Mouse (Mus musculus) heart, embryonic 13.5 days (tissue): ENCODE measurements at regions not wholly inside any gene's neighbourhood (a gene's known extent, or its start where the extent isn't known, plus 50 kb on each side); places are given as distances from the start of the nearest gene placed in this dataset.

ENCODE experiments used
- ATAC-seq: fragments of 200-750 bp; cut with Nextera tagmentation; 2 replicates; pipeline ENCODE4 v1.8.0; 2017; ENCODE audit warnings: moderate TSS enrichment; ENCODE audit not compliant: insufficient number of reproducible peaks, low FRiP score, low TSS enrichment; ENCODE audit errors: extremely low read depth
- H3K27ac ChIP-seq: fragments of 300-500 bp; sonication (generic); replicated peaks from 2 replicates; pipeline ENCODE4 v1.5.1; 2015; ENCODE audit warnings: moderate library complexity, mild to moderate bottlenecking, inconsistent platforms
- H3K27me3 ChIP-seq: fragments of 300-500 bp; sonication (generic); replicated peaks from 2 replicates; pipeline ENCODE4 v1.6.1; 2015; ENCODE audit warnings: mild to moderate bottlenecking, inconsistent platforms
- H3K36me3 ChIP-seq: fragments of 300-500 bp; sonication (generic); 2 replicates; pipeline ENCODE4 v1.6.1; 2015; ENCODE audit warnings: mild to moderate bottlenecking, inconsistent platforms
- H3K4me1 ChIP-seq: fragments of 300-500 bp; sonication (generic); 2 replicates; pipeline ENCODE4 v1.6.1; 2015; ENCODE audit warnings: inconsistent platforms
- H3K4me2 ChIP-seq: fragments of 300-500 bp; sonication (generic); 2 replicates; pipeline ENCODE4 v1.6.1; 2015; ENCODE audit warnings: inconsistent platforms, mild to moderate bottlenecking, moderate library complexity
- H3K4me3 ChIP-seq: fragments of 300-500 bp; sonication (generic); 2 replicates; pipeline ENCODE4 v1.5.1; 2015; ENCODE audit warnings: moderate library complexity, mild to moderate bottlenecking, inconsistent platforms
- H3K9ac ChIP-seq: fragments of 300-500 bp; sonication (generic); 2 replicates; pipeline ENCODE4 v1.6.1; 2015; ENCODE audit warnings: inconsistent platforms, mild to moderate bottlenecking, moderate library complexity
- H3K9me3 ChIP-seq: fragments of 300-500 bp; sonication (generic); 2 replicates; pipeline ENCODE4 v1.6.1; 2016; ENCODE audit warnings: inconsistent platforms
- WGBS: fragments of 180-500 bp; shearing (Covaris S2); methylation state at CpG from one replicate; pipeline ENCODE4 v1.1.7; 2015; ENCODE audit warnings: mixed read lengths; 5-methylcytosine and 5-hydroxymethylcytosine counted together

GRCm38 (mm10) chr8:127958351-127959044, 399.9 kb upstream of the Nrp1 start:
- Histone ChIP-seq H3K4me2 (no peak overlapping the region), H3K27me3 (no peaks in the 10 kb centered on the region), H3K4me3 (no peak overlapping the region), H3K9me3 (no peaks in the 10 kb centered on the region), H3K27ac (no peak overlapping the region), H3K4me1 (peaks cover 9% of the 10 kb centered on the region; the same call in 1 of the 2 replicates), H3K36me3 (no peaks in the 10 kb centered on the region), H3K9ac (no peak overlapping the region)
- ATAC-seq, result no peak
- WGBS, result 71% methylated on average over 12 of the region's 12 CpGs

- H3K9ac ChIP-seq, result no peak overlapping the region
- WGBS, result 50% methylated on average over 1 of the region's 1 CpGs
- no peak overlapping the region for H3K4me3 ChIP-seq
- H3K27ac ChIP-seq, result no peak overlapping the region
- H3K4me2 ChIP-seq, result no peak overlapping the region
- H3K27me3 ChIP-seq, result no peaks in the 10 kb centered on the region
- ATAC-seq, result no peak
- H3K9me3 ChIP-seq, result no peaks in the 10 kb centered on the region
- H3K36me3 ChIP-seq, result no peaks in the 10 kb centered on the region
- H3K4me1 ChIP-seq, result peaks cover 11% of the 10 kb centered on the region; the same call in 1 of the 2 replicates
Measured at GRCm38 (mm10) chr8:127962862-127963261, 395.5 kb upstream of the Nrp1 start.

DNA sequence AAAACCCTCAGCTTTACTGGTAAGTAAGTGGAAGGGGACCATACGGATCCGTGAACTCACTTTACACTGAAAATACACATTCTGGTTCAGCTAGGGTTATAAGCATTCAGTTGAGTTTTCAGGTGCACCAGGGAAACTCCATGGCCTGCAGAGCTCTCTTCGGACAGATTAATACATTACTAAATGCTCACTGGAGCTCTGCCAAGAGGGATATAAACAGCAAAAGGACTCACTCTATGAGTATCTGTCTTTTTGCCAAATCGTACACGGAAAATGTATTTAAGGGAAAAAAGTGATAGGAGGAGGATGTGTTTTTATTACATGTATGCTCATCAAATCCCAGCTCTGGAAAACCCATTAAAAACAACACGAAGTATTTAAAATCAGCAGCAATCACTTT, 394.8 kb upstream of the Nrp1 start:
- ATAC-seq, result no peak
- H3K4me1 ChIP-seq, result peaks cover 11% of the 10 kb centered on the region; the same call in 1 of the 2 replicates
- H3K27ac ChIP-seq, result no peak overlapping the region
- no peaks in the 10 kb centered on the region for H3K9me3 ChIP-seq
- H3K36me3 ChIP-seq, result no peaks in the 10 kb centered on the region
- 61% methylated on average over 6 of the region's 6 CpGs for WGBS
- H3K4me2 ChIP-seq, result no peak overlapping the region
- H3K27me3 ChIP-seq, result no peaks in the 10 kb centered on the region
- H3K9ac ChIP-seq, result no peak overlapping the region
- H3K4me3 ChIP-seq, result no peak overlapping the region

DNA sequence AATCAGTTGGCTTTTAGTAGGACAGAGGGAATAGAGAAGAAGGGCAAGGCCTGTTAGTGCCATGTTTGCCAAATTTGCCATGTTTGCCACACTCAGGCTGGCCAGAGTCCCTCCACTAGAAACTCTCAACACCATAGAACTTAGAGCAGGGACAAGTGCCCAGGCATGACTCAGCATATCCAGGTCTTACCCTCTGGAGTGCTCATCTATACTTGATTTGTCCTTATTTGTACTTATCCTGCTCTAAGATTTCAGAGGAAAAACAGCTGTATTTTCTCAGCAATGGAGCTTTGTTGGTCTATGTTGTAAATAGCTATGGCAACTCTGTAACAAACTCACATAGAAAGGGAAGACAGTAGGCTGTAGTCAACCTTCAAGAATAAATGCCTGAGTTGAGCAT, 393.6 kb upstream of the Nrp1 start:
- Histone ChIP-seq H3K27ac (no peak overlapping the region), H3K9ac (no peak overlapping the region), H3K4me3 (no peak overlapping the region), H3K36me3 (no peaks in the 10 kb centered on the region), H3K4me1 (peaks cover 8% of the 10 kb centered on the region; the same call in 1 of the 2 replicates), H3K9me3 (no peaks in the 10 kb centered on the region), H3K27me3 (no peaks in the 10 kb centered on the region), H3K4me2 (no peak overlapping the region)
- ATAC-seq, result no peak

- no peaks in the 10 kb centered on the region for H3K36me3 ChIP-seq
- no peaks in the 10 kb centered on the region for H3K27me3 ChIP-seq
- no peak for ATAC-seq
- H3K4me3 ChIP-seq, result no peak overlapping the region
- H3K4me1 ChIP-seq, result peaks cover 8% of the 10 kb centered on the region; the same call in 1 of the 2 replicates
- H3K9ac ChIP-seq, result no peak overlapping the region
- H3K27ac ChIP-seq, result no peak overlapping the region
- no peak overlapping the region for H3K4me2 ChIP-seq
- no peaks in the 10 kb centered on the region for H3K9me3 ChIP-seq
- 65% methylated on average over 2 of the region's 2 CpGs for WGBS
Measured at GRCm38 (mm10) chr8:127965341-127965740, 393.1 kb upstream of the Nrp1 start.

- Histone ChIP-seq H3K4me1 (peaks cover 6% of the 10 kb centered on the region; the same call in 1 of the 2 replicates), H3K4me2 (no peak overlapping the region), H3K4me3 (no peak overlapping the region), H3K27ac (no peak overlapping the region), H3K9ac (no peak overlapping the region), H3K36me3 (no peaks in the 10 kb centered on the region), H3K9me3 (no peaks in the 10 kb centered on the region), H3K27me3 (no peaks in the 10 kb centered on the region)
- 85% methylated on average over 2 of the region's 2 CpGs for WGBS
- ATAC-seq, result no peak
Measured at GRCm38 (mm10) chr8:127968026-127968425, 390.4 kb upstream of the Nrp1 start.

DNA sequence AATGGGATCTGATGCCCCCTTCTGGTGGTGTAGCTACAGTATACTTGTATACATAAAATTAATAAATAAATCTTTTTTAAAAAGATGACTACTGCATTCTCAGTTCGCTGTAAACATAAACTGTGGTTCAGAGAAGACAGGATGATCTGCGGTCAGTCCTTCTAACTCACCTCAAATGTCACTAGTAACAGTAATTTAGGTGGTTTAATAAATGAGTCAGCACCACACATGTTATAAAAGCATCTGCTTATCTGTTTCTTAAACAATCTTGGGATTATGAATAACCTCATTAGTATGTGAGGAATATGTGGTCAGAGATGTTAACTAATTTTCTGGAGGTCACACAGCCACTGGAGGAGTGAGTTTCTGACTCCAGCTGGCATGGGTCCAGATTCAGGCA, 385.2 kb upstream of the Nrp1 start:
- no peak overlapping the region for H3K27ac ChIP-seq
- H3K4me3 ChIP-seq, result no peak overlapping the region
- no peak overlapping the region for H3K4me2 ChIP-seq
- H3K36me3 ChIP-seq, result no peaks in the 10 kb centered on the region
- H3K4me1 ChIP-seq, result peaks cover 8% of the 10 kb centered on the region
- 85% methylated on average over 2 of the region's 2 CpGs for WGBS
- no peak for ATAC-seq
- H3K9ac ChIP-seq, result no peak overlapping the region
- no peaks in the 10 kb centered on the region for H3K9me3 ChIP-seq
- no peaks in the 10 kb centered on the region for H3K27me3 ChIP-seq

GRCm38 (mm10) chr8:127977746-127978145, 380.7 kb upstream of the Nrp1 start:
- H3K9me3 ChIP-seq, result no peaks in the 10 kb centered on the region
- H3K4me2 ChIP-seq, result no peak overlapping the region
- ATAC-seq, result no peak
- peaks cover 8% of the 10 kb centered on the region for H3K4me1 ChIP-seq
- H3K4me3 ChIP-seq, result no peak overlapping the region
- H3K27ac ChIP-seq, result no peak overlapping the region
- WGBS, result 65% methylated on average over 2 of the region's 2 CpGs
- H3K9ac ChIP-seq, result no peak overlapping the region
- no peaks in the 10 kb centered on the region for H3K36me3 ChIP-seq
- H3K27me3 ChIP-seq, result no peaks in the 10 kb centered on the region

- Histone ChIP-seq H3K27me3 (no peaks in the 10 kb centered on the region), H3K36me3 (no peaks in the 10 kb centered on the region), H3K4me2 (no peak overlapping the region), H3K9ac (no peak overlapping the region), H3K27ac (no peak overlapping the region), H3K4me3 (no peak overlapping the region), H3K9me3 (no peaks in the 10 kb centered on the region), H3K4me1 (peaks cover 5% of the 10 kb centered on the region)
- ATAC-seq, result no peak
- WGBS, result 76% methylated on average over 5 of the region's 5 CpGs
Measured at GRCm38 (mm10) chr8:127979180-127980030, 379.0 kb upstream of the Nrp1 start.

DNA sequence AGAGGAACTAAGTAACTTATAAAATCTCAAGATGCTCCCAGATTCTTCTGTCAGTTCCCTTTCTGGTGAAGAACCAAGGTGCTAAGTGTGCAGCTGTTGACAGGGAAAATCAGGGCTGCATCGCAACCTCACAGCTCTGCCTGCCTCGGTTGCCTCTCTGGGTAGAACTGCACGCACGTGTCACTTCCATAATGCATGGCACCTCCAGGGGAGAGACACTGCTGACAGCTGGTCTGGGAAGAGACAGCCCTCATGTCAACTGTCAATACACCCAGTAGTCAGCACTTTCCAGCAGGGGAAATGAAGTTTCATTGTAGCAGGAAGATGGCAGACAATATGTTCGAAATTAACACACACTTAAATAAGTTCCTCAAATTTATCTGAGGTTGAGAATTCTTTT, 376.2 kb upstream of the Nrp1 start:
- H3K4me3 ChIP-seq, result no peak overlapping the region
- H3K36me3 ChIP-seq, result no peaks in the 10 kb centered on the region
- H3K27me3 ChIP-seq, result no peaks in the 10 kb centered on the region
- no peaks in the 10 kb centered on the region; the same call in 1 of the 2 replicates for H3K4me1 ChIP-seq
- ATAC-seq, result no peak
- H3K27ac ChIP-seq, result no peak overlapping the region
- 56% methylated on average over 5 of the region's 5 CpGs for WGBS
- H3K4me2 ChIP-seq, result no peak overlapping the region
- no peak overlapping the region for H3K9ac ChIP-seq
- no peaks in the 10 kb centered on the region for H3K9me3 ChIP-seq

GRCm38 (mm10) chr8:127985616-127986015, 372.8 kb upstream of the Nrp1 start:
- Histone ChIP-seq H3K9ac (no peak overlapping the region), H3K9me3 (no peaks in the 10 kb centered on the region), H3K27me3 (no peaks in the 10 kb centered on the region), H3K36me3 (no peaks in the 10 kb centered on the region), H3K4me3 (no peak overlapping the region), H3K4me1 (no peaks in the 10 kb centered on the region; the same call in 1 of the 2 replicates), H3K4me2 (no peak overlapping the region), H3K27ac (no peak overlapping the region)
- WGBS, result 60% methylated on average over 6 of the region's 6 CpGs
- ATAC-seq, result no peak
